Mouse (Mus musculus): ENCODE data around the gene Zc3h18. TPM values are rescaled to one million over a fixed set of nuclear protein-coding genes. Genes with fewer than 3 reads are reported as not detected.
A peak's percentile ranks its signal among the peaks of the same experiment; 100 is the strongest.

Gene Zc3h18
- total RNA-seq, 2 experiments from 2014 or later = 21.4 to 23.0 TPM

DNA sequence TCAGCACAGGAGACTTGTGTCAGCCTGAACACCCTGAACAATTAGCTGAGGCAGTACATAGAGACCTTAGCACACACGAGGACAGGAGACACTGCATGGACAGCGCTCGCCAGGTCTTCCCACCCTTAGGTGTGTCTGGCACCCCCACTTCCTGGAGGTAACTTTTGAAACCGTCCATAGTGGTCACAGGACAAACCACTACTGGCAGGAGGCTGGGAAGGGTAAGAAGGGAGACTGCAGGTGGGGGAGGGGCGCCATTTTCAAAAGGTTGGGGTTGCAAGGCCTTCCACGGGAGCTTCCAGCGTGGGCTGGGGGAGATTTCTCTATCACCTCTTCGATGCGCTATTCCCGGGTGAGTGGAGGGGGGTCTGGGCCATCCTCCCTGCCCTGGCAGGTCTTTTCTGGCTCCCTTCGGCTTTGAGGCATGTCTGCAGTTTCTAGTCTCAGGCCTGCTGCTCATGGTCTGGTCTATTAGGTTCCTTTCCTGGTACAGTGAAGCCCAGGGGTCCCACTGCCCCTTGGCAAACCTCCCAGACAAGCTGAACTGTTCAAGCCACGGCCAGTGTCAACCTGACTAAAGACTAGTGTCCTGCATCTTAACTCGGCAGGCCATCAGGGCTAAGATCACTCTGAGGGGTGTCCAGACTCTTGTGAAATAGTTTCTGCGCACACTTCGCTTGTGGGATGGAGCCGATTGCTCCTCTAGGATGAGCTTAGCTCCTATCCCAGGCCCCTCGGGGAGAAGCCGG, 55.5 kb downstream of the Zc3h18 start:
- peak; percentile 26 to 35 for DNase-seq
- intact Hi-C loops (cut with DNase I) = no loop called here

GRCm38 (mm10) chr8:122432443-122433268, 56.2 kb downstream of the Zc3h18 start, which contains the start of gene Cyba:
Cyba (minus strand) TSS chr8:122432930.
- intact Hi-C loops (cut with DNase I) = no loop called here
- DNase-seq = peak; percentile 79 to 82

DNA sequence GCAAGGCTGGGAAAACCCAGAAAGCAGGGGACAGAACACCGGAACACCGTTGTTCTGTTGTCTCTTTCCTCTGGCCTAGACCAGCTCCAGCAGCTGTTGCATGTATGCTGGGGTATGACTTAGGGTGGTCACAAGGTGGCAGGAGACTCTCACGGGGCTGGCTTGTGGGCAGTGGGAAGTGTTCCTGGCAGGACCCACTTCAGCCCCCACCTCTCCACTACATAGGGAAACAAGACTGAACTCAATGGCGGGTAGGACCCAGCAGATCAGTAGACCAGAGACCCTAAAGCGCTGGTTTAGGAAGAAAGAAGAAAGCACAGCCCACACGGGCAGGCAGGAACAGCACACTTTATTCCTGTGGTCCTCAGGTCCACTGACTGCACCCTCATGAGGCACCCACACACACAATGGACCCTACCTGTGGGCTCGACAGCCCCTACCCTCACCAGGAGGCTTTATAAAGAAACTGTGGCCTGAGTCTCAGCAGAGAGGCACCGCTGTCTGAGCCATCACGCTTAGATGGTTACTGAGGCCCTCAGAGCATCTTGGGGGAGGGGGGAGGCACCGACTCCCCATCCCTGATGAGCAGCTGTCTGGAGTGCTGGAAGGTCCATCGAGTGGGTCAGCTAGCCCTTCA, 57.0 kb downstream of the Zc3h18 start:
- intact Hi-C loops (cut with DNase I) = no loop called here
- no peak for DNase-seq

- intact Hi-C loops (cut with DNase I) = no loop called here
- DNase-seq = no peak
Measured at GRCm38 (mm10) chr8:122435375-122435774, 59.0 kb downstream of the Zc3h18 start.

- intact Hi-C loops (cut with DNase I) = loop anchor here (2.0 kb wide), 1 partner anchor 55 kb away; no protein-coding TSS in a partner anchor
- DNase-seq = no peak
Measured at GRCm38 (mm10) chr8:122436146-122436545, 59.7 kb downstream of the Zc3h18 start.

DNA sequence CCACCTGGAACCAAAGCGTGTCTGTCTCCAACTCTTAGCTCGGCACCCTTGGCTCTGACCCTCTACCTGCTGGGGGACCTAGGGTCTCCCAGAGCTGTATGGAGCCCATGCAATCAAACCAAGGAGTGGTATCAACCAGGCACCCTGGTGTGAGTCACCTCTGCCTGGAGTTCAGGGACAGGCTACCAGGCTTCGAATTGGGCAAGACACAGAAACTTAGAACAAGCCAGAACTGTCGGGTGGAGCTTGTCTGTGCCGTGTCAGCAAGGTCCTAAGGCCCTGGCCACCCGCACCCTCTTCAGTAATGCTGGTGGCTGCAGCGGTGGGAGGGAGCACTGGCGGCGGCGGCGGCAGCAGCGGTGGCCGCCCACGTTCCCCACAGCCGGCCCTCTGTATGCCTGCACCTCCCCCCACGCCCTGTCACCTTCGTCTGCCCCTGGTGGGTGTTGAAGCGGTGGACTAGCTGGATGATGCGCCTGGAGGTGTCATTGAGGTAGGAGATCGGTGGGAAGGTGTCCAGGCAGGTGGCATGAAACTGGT, 60.2 kb downstream of the Zc3h18 start:
- intact Hi-C loops (cut with DNase I) = loop anchor here (2.0 kb wide), 1 partner anchor 56 kb away; no protein-coding TSS in a partner anchor
- no peak for DNase-seq

DNA sequence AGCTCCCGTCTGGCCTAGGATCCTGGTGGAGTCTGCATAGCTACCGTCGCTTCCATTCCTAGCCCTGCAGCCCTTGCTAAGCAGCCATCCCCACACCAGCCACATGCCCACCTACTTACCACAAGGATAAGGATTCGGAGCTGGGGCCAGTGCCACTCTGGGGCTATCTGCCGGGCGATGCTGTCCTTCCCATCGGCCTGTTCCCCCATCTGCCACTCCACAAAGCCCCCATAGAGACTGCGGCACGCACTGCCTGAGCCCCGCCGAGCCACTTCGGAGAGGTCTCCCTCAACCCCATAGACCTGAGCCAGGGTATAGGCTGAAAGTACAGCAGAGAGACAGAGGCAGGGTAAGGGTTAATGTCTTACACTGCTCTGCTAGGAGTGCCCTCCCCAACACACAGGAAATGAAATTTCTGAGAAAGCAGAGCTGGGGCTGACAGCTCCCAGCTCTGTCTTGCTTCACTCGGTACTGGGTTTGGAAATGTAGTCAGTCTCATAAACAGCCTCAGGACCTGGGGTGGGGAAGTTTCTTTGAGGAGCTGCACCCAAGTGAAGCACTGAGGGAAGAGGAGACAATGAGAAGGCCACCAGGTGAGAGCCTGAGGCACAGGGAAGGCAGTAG, 61.4 kb downstream of the Zc3h18 start:
- no peak for DNase-seq
- intact Hi-C loops (cut with DNase I) = loop anchor here (2.0 kb wide), 1 partner anchor 57 kb away; no protein-coding TSS in a partner anchor

- DNase-seq = no peak
- intact Hi-C loops (cut with DNase I) = no loop called here
Measured at GRCm38 (mm10) chr8:122439336-122439735, 62.9 kb downstream of the Zc3h18 start.

DNA sequence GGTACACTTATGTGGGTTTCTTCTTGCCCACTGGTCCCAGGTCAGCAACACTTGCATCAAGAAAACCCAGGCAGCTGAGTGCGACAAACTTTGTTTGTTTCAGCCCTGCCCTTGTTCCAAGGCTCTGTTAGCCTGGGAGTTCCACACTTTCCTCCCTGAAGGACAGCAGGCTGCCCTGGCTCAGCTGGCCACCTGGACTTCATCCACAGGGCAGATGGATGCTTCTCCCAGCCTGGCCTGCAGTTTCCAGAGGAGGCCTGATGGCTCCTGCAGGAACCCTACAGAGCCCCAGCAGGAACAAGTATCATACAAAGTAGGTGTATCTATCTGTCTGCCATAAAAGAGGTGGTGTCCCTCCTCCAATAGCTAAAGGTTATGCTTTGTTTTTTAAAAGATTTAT, 64.9 kb downstream of the Zc3h18 start:
- intact Hi-C loops (cut with DNase I) = loop anchor here (5.0 kb wide), 1 partner anchor 164 kb away; no protein-coding TSS in a partner anchor
- DNase-seq = no peak

GRCm38 (mm10) chr8:122442356-122442755, 65.9 kb downstream of the Zc3h18 start:
- intact Hi-C loops (cut with DNase I) = loop anchor here (5.0 kb wide), 1 partner anchor 165 kb away; no protein-coding TSS in a partner anchor
- no peak for DNase-seq

DNA sequence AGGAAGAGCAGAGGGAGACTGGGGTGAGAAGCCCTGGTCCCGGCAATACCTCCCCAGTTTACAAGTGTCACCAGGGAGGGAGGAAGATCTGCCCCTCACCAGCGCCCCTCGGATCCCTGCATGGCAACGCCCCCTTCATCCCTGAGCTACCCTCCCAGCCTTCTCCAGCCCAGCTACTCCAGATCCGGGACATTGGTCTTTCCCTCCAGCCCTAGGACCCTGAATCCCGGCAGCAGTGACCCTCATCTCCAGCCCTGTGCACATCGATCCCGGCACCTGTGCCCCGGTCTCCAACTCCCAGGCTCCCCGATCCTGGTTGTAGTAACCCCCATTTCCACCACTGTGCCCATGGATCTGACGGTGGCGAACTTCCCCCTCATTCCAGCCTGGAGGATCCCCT, 66.4 kb downstream of the Zc3h18 start:
- no peak for DNase-seq
- intact Hi-C loops (cut with DNase I) = loop anchor here (5.0 kb wide), 1 partner anchor 165 kb away; no protein-coding TSS in a partner anchor

- intact Hi-C loops (cut with DNase I) = loop anchor here (5.0 kb wide), 1 partner anchor 166 kb away; no protein-coding TSS in a partner anchor
- DNase-seq = peak; percentile 96 to 97
Measured at GRCm38 (mm10) chr8:122443262-122444006, 67.0 kb downstream of the Zc3h18 start, which contains the start of gene Mvd. Mvd (minus strand) TSS chr8:122443422.

GRCm38 (mm10) chr8:122444058-122444748, 67.8 kb downstream of the Zc3h18 start:
- peak; percentile 85 to 86 for DNase-seq
- intact Hi-C loops (cut with DNase I) = loop anchor here (5.0 kb wide), 1 partner anchor 167 kb away; no protein-coding TSS in a partner anchor

DNA sequence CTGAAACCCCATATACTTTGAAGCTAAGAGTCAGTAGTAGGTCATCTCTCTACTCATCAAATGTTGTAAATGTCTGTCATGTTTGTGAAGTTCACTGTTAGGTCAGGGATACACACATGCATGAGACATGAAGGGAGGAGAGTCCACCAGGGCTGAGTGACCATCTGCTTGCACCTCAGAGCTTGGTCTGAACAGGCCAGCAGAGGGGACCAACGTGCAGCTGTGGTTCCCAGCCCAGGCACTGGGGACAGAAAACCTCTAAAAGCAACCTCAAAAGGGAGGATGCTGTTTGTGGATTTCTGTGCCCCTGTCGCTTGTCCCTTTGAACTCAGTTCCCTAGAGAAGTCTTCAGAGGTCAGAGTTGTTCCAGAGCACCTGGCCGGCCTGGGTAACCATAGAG, 68.8 kb downstream of the Zc3h18 start:
- DNase-seq = no peak
- intact Hi-C loops (cut with DNase I) = loop anchor here (1.0 kb wide), 1 partner anchor 30 kb away; no protein-coding TSS in a partner anchor

- DNase-seq = peak in 1 of 2 experiments; percentile 55
- intact Hi-C loops (cut with DNase I) = no loop called here
Measured at GRCm38 (mm10) chr8:122451161-122451703, 74.8 kb downstream of the Zc3h18 start.

GRCm38 (mm10) chr8:122452154-122452553, 75.7 kb downstream of the Zc3h18 start:
- intact Hi-C loops (cut with DNase I) = no loop called here
- DNase-seq = peak in 1 of 2 experiments; percentile 38

DNA sequence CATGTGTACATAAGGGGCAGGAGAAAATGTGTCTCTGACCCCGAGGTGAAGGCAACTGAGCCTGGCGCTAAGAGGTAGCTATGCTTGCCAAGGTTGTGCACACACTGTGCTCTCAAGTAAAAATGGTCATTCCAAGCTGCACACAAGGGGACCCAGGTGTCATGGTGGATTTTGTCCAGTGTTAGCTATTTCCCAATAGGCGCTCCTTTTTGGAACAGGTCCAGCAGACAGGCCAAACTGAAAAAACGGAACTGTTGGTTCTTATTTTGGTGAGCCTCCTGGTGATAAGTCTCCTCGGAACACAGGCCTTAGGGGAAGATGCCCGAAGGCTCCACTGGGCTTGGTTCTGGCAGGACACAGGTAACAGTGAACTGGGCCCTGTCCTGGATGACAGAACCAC, 78.0 kb downstream of the Zc3h18 start:
- intact Hi-C loops (cut with DNase I) = no loop called here
- DNase-seq = no peak

DNA sequence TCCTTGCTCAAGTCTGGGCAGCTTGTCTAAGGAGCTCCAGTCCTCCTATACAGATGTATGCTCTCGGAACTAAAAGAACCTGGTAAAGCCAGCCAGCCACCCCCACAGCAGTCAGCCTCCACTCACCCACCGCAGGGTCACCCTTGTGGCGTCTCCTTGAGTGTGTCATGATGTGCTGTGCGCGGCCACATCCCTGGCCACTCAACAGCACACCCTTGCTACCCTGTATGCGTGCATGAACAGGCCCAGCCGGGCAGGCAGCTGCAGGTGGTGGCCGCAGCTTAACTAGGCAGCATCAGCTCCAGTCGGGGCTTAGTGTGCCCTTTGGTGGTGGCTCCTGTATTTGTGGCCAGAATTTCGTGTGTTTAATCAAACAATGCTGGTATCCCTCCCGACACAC, 80.8 kb downstream of the Zc3h18 start:
- DNase-seq = no peak
- intact Hi-C loops (cut with DNase I) = no loop called here

Data from heart, postnatal 36 days (tissue).